Mouse (Mus musculus): ENCODE results near the gene Bcor. TPM values are rescaled to one million over a fixed set of nuclear protein-coding genes. Genes with fewer than 3 reads are reported as not detected.
A peak's percentile ranks its signal among the peaks of the same experiment; 100 is the strongest.

The Bcor gene
- total and polyA plus RNA-seq, 2 experiments, result 2.8 to 5.6 TPM

DNA sequence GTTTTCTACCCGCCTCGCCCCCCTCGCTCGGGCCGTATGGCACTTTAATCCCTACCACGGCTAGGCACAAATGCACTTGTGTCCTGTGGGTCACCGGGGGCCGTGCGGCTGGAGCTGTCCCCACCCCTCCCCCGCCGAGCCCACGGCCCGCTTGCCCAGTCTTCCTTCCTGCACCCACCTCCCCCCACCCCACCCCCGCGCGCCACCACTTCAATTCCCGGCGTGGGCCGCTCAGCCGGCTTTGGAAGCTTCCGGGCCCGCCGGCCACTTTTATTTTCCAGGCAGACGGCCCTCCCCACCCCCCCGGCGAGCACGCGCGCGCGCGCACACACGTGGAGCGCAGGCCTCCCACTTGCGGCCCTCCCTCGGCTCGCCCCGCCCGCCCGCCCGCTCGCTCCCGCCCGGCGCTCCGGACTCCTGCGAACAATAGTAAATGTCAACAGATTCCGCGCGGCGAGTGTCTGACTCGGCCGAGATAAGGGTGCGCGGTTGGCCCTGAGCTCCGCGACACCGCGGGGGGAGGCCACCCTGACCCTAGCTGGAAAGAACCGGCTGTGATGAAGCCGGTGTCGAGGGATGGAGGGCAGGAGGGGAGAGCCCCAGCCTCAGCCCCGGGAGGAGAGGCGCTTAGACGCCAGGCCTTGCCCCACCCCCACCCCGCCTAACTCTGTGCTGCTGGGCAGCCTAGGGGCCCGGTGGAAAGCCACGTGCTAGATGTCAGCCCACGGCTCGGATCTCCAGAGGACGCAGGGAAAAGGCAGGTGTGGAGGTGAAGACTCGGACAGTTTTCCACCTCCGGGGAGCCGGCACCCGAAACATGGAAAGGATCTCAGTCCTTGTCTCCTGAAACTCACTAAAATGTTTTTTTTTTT lies 153.0 kb downstream of the Bcor start:
- Histone ChIP-seq H3K27me3 (ENCODE audit: control insufficient read depth, insufficient read depth, low read length) (no peaks in the 10 kb centered on the region), H3K4me1 (ENCODE audit: control insufficient read depth, insufficient read depth, low read length) (peaks cover 3% of the 10 kb centered on the region; the same call in 1 of the 2 replicates)
- 5% methylated on average over 49 of the region's 75 CpGs for WGBS

DNA sequence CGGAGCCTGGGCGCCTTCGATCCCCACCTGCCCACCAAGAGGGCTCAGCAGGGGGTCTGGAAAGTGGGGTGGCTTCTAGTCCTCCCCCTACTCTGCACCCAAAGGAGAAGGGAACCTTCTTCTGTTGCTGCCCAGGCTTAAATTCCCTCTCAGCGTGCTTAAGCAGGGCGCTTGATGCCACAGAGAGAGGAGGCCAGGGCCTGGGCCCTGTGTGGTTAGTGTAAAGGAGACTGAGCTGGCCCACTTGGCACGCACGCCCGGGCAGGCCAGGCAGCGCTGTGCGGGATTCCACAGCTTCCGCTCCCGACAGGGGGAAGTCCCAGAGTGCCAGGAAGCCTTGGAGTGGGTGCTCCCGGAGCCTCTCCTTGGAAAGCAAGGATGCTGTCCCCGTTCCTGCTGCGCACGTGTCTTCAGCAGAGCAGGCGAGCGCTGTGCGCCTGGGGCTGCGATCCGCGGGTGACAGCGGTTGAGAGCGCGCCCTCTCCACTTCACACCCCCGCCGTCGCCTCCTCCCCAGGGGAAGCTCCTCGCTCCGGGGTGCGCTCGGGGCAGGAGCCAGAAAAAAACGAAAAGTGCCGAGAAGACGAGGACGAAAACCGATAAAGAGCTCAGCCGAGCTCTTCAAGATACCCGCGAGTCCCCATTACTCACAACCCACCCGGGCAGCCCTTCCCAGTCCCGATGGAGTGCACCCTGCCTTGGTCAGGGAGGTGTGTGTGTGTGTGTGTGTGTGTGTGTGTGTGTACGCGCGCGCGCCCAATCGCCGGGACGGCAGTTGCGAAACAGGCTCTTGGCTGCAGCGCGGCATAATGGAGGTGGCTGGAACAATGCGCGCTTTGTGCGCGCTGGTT lies 153.9 kb downstream of the Bcor start:
- peak overlapping the region; percentile 75 for H3K27ac ChIP-seq (replicated peaks; ENCODE audit: insufficient read depth, low read depth, low read length)
- H3K4me3 ChIP-seq (ENCODE audit: insufficient read depth, low read depth, low read length), result peak overlapping the region; percentile 98
- no peaks in the 10 kb centered on the region for H3K36me3 ChIP-seq (ENCODE audit: control insufficient read depth, insufficient read depth, low read length)
- H3K79me2 ChIP-seq (ENCODE audit: control insufficient read depth, insufficient read depth, low read length), result no peaks in the 10 kb centered on the region
- TF ChIP-seq POLR2A (IDR thresholded peaks at IDR 0.05; ENCODE audit: extremely low read depth, insufficient read depth, low read length) (no peak), CTCF (IDR thresholded peaks at IDR 0.05; ENCODE audit: low read depth, low read length) (no peak)
- DNase-seq (ENCODE audit: extremely low read depth, low read depth, low spot score), result peak; percentile 47
- peak overlapping the region; percentile 89 for H3K9ac ChIP-seq (ENCODE audit: low read depth, low read length)
- no peaks in the 10 kb centered on the region for H3K27me3 ChIP-seq (ENCODE audit: control insufficient read depth, insufficient read depth, low read length)
- WGBS, result 1% methylated on average over 57 of the region's 57 CpGs
- peaks cover 3% of the 10 kb centered on the region; the same call in 1 of the 2 replicates for H3K4me1 ChIP-seq (ENCODE audit: control insufficient read depth, insufficient read depth, low read length)

More for the DNA sequence above, 153.0 kb downstream of the Bcor start:
- Histone ChIP-seq H3K4me3 (ENCODE audit: insufficient read depth, low read depth, low read length) (peak overlapping the region; percentile 98), H3K27ac (replicated peaks; ENCODE audit: insufficient read depth, low read depth, low read length) (peak overlapping the region; percentile 75), H3K79me2 (ENCODE audit: control insufficient read depth, insufficient read depth, low read length) (no peaks in the 10 kb centered on the region), H3K9ac (ENCODE audit: low read depth, low read length) (peak overlapping the region; percentile 89), H3K36me3 (ENCODE audit: control insufficient read depth, insufficient read depth, low read length) (no peaks in the 10 kb centered on the region)
- DNase-seq (ENCODE audit: extremely low read depth, low read depth, low spot score), result peak; percentile 27
- TF ChIP-seq POLR2A (IDR thresholded peaks at IDR 0.05; ENCODE audit: extremely low read depth, insufficient read depth, low read length) (no peak), CTCF (IDR thresholded peaks at IDR 0.05; ENCODE audit: low read depth, low read length) (no peak)

DNA sequence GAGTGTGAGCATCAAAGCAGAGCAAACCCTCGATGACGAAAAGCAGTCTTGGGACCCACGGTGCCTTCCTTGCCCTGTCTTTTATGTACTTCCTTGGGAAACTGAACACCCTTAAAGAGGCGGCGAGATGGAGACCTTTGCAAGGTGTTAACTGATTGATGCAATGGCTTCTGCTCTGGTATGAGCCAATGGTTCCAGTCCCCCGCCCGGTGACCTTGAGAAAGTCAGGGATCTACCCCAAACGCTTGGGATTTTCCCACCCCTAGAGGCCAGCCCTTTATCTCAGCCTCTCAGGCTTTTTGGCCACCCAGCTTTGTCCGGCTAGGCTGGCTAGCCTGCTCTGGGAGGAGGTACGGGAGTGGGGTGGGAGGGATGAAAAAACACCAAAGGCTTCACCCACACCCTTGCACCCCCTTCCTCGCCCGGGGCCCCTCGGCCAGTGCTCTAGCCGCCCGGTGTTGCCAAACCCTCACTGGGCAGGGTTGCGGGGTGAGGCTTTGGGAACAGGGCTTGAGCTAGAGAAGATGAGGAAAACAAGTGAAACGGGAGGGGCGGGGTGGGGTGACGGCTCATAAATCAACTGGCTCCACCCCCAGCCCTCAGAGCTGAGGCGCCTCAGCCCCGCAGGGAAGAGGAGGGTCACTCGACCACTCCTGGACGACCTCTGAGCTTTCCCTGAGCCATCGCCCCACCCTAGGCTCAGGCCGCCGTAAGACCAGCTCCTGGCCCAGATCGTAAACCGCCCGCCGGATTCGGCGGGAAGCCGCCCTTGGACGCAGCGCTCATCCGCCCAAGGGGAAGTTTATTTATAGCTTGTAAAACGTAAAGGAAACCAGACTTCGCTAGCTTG lies 154.7 kb downstream of the Bcor start:
- Histone ChIP-seq H3K9ac (ENCODE audit: low read depth, low read length) (no peak overlapping the region; the same call in 1 of the 2 replicates), H3K27me3 (ENCODE audit: control insufficient read depth, insufficient read depth, low read length) (no peaks in the 10 kb centered on the region), H3K27ac (replicated peaks; ENCODE audit: insufficient read depth, low read depth, low read length) (peak overlapping the region; percentile 46; the same call in 1 of the 2 replicates), H3K4me3 (ENCODE audit: insufficient read depth, low read depth, low read length) (peak overlapping the region; percentile 98; the same call in 1 of the 2 replicates), H3K79me2 (ENCODE audit: control insufficient read depth, insufficient read depth, low read length) (no peaks in the 10 kb centered on the region), H3K36me3 (ENCODE audit: control insufficient read depth, insufficient read depth, low read length) (no peaks in the 10 kb centered on the region), H3K4me1 (ENCODE audit: control insufficient read depth, insufficient read depth, low read length) (peaks cover 3% of the 10 kb centered on the region; the same call in 1 of the 2 replicates)
- DNase-seq (ENCODE audit: extremely low read depth, low read depth, low spot score), result no peak
- TF ChIP-seq CTCF (IDR thresholded peaks at IDR 0.05; ENCODE audit: low read depth, low read length) (no peak), POLR2A (IDR thresholded peaks at IDR 0.05; ENCODE audit: extremely low read depth, insufficient read depth, low read length) (no peak)
- 17% methylated on average over 34 of the region's 38 CpGs for WGBS

DNA sequence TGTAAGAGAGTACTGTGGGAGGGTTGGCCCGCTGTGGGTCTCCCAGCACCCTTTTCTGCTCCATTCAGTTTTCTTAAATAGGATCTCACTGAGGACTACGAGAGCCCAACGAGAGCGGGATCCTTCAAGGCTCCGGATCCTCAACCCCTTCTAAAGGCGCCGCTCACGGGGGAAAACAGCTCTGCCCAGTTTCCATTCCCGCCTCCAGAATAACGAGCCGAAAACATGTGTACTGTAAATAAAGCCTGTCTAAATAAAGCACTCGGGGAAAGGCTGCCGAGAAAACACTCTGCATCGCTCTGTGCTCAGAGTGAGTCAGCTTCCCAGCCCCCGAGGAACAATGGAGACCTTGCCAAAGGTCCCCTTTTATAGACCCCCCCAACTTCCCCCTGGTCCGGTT lies 155.7 kb downstream of the Bcor start:
- H3K4me3 ChIP-seq (ENCODE audit: insufficient read depth, low read depth, low read length), result no peak overlapping the region
- H3K4me1 ChIP-seq (ENCODE audit: control insufficient read depth, insufficient read depth, low read length), result peaks cover 3% of the 10 kb centered on the region; the same call in 1 of the 2 replicates
- H3K27ac ChIP-seq (replicated peaks; ENCODE audit: insufficient read depth, low read depth, low read length), result no peak overlapping the region
- no peak for DNase-seq (ENCODE audit: extremely low read depth, low read depth, low spot score)
- no peaks in the 10 kb centered on the region for H3K36me3 ChIP-seq (ENCODE audit: control insufficient read depth, insufficient read depth, low read length)
- no peaks in the 10 kb centered on the region for H3K79me2 ChIP-seq (ENCODE audit: control insufficient read depth, insufficient read depth, low read length)
- H3K27me3 ChIP-seq (ENCODE audit: control insufficient read depth, insufficient read depth, low read length), result no peaks in the 10 kb centered on the region
- TF ChIP-seq POLR2A (IDR thresholded peaks at IDR 0.05; ENCODE audit: extremely low read depth, insufficient read depth, low read length) (no peak), CTCF (IDR thresholded peaks at IDR 0.05; ENCODE audit: low read depth, low read length) (no peak)
- H3K9ac ChIP-seq (ENCODE audit: low read depth, low read length), result no peak overlapping the region
- 31% methylated on average over 16 of the region's 16 CpGs for WGBS

DNA sequence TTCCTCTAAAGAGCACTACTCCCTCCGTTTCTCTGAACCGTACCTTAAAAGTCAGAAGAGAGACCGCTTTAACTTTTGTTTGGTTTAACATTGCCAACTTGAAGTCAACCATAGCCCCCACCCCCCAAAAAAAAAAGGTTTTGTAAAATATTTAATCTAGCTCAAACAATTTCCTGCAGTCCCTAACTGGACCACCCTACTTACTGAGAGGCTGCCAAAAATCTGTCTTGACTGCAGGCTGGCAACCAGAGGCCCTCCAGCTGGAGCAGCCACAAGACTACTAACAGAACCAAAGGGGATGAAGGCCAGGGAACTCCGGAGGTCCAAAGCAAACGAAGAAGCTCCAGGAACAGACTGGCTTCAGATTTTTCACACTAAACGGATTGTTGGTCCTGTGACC lies 156.2 kb downstream of the Bcor start:
- Histone ChIP-seq H3K27ac (replicated peaks; ENCODE audit: insufficient read depth, low read depth, low read length) (no peak overlapping the region), H3K36me3 (ENCODE audit: control insufficient read depth, insufficient read depth, low read length) (no peaks in the 10 kb centered on the region), H3K79me2 (ENCODE audit: control insufficient read depth, insufficient read depth, low read length) (no peaks in the 10 kb centered on the region), H3K4me1 (ENCODE audit: control insufficient read depth, insufficient read depth, low read length) (peaks cover 3% of the 10 kb centered on the region; the same call in 1 of the 2 replicates), H3K9ac (ENCODE audit: low read depth, low read length) (no peak overlapping the region), H3K27me3 (ENCODE audit: control insufficient read depth, insufficient read depth, low read length) (no peaks in the 10 kb centered on the region), H3K4me3 (ENCODE audit: insufficient read depth, low read depth, low read length) (no peak overlapping the region)
- DNase-seq (ENCODE audit: extremely low read depth, low read depth, low spot score), result no peak
- TF ChIP-seq CTCF (IDR thresholded peaks at IDR 0.05; ENCODE audit: low read depth, low read length) (no peak), POLR2A (IDR thresholded peaks at IDR 0.05; ENCODE audit: extremely low read depth, insufficient read depth, low read length) (no peak)
- WGBS, result 73% methylated on average over 6 of the region's 6 CpGs

Measured in liver, adult 2 months (tissue).